Mouse (Mus musculus) heart, adult 2 months (tissue): Measurements from ENCODE around the gene Eprs. TPM values are rescaled to one million over a fixed set of nuclear protein-coding genes. Genes with fewer than 3 reads are reported as not detected.

ENCODE experiments used
- DNase-seq, 2 experiments: peaks; one replicate each; pipeline ENCODE4 v3.0.0; 2021
- H3K27ac ChIP-seq: fragments of 200-600 bp; 2 replicates; pipeline ENCODE4 v1.8.1; 2022
- H3K27me3 ChIP-seq: fragments of 200-500 bp; 2 replicates; pipeline ENCODE4 v1.6.1; 2012; ENCODE audit warnings: mild to moderate bottlenecking, low read length, inconsistent platforms, mixed read lengths; ENCODE audit not compliant: control insufficient read depth, insufficient read depth
- H3K36me3 ChIP-seq: fragments of 200-500 bp; 2 replicates; pipeline ENCODE4 v1.6.1; 2012; ENCODE audit warnings: low read length, inconsistent platforms; ENCODE audit not compliant: control insufficient read depth, insufficient read depth
- H3K4me1 ChIP-seq: fragments of 200-500 bp; 2 replicates; pipeline ENCODE4 v1.6.1; 2011; ENCODE audit warnings: low read length; ENCODE audit not compliant: control insufficient read depth, insufficient read depth
- H3K4me3 ChIP-seq: fragments of 200-600 bp; 2 replicates; pipeline ENCODE4 v1.8.1; 2022
- H3K79me2 ChIP-seq: fragments of 200-500 bp; replicated peaks from 2 replicates; pipeline ENCODE4 v1.6.1; 2012; ENCODE audit warnings: mild to moderate bottlenecking, inconsistent platforms, low read length, moderate library complexity, mixed read lengths; ENCODE audit not compliant: control insufficient read depth, insufficient read depth
- H3K9ac ChIP-seq: fragments of 200-500 bp; 2 replicates; pipeline ENCODE4 v1.6.1; 2012; ENCODE audit warnings: low read depth, mild to moderate bottlenecking, control low read depth, inconsistent platforms, low read length, mixed read lengths
- CTCF ChIP-seq: fragments of 200-600 bp; IDR thresholded peaks from 2 replicates; pipeline ENCODE4 v1.8.1; 2022; ENCODE audit warnings: antibody characterized with exemption, mild to moderate bottlenecking, moderate library complexity
- EP300 ChIP-seq: fragments of 200-500 bp; IDR thresholded peaks from 2 replicates; pipeline ENCODE4 v1.6.1; 2011; ENCODE audit warnings: low read depth, low read length, control low read depth; ENCODE audit not compliant: insufficient read depth
- POLR2A ChIP-seq: fragments of 200-500 bp; IDR thresholded peaks from 2 replicates; pipeline ENCODE4 v1.6.1; 2011; ENCODE audit warnings: mild to moderate bottlenecking, low read depth, low read length, control low read depth; ENCODE audit not compliant: insufficient read depth
- WGBS: fragments of 180-500 bp; shearing (Covaris S2); methylation state at CpG from one replicate; pipeline ENCODE4 v1.1.7; 2018; 5-methylcytosine and 5-hydroxymethylcytosine counted together
- intact Hi-C: fragments of 180-260 bp; cut with DNase I; formaldehyde crosslinking; loops from one replicate; pipeline ENCODE4 v1.15.1; 2025
- polyA plus RNA-seq: library from polyadenylated mRNA; depleted of rRNA; stranded (reverse); fragments of >200 nt; gene quantifications from 2 replicates; pipeline ENCODE4 v1.2.3, GENCODE M21; 2012
- total RNA-seq, 2 experiments: library from RNA; stranded (reverse); gene quantifications; 2 replicates each; pipeline ENCODE4 v1.2.3; 2021

The Eprs gene
- total and polyA plus RNA-seq, 3 experiments = 11.0 to 85.2 (median 63.9) TPM

- DNase-seq = no peak
- no peaks in the 10 kb centered on the region for H3K79me2 ChIP-seq
- 77% methylated on average over 6 of the region's 6 CpGs for WGBS
- TF ChIP-seq EP300 (no peak), POLR2A (no peak), CTCF (no peak)
- no peak overlapping the region for H3K4me3 ChIP-seq
- peaks cover 5% of the 10 kb centered on the region; the same call in 1 of the 2 replicates for H3K4me1 ChIP-seq
- intact Hi-C loops = no loop called here
- no peak overlapping the region for H3K27ac ChIP-seq
- peaks cover 10% of the 10 kb centered on the region for H3K36me3 ChIP-seq
- H3K27me3 ChIP-seq = no peaks in the 10 kb centered on the region
- H3K9ac ChIP-seq = no peak overlapping the region
Measured at GRCm38 (mm10) chr1:185367383-185367782, 4.5 kb downstream of the Eprs start.

DNA sequence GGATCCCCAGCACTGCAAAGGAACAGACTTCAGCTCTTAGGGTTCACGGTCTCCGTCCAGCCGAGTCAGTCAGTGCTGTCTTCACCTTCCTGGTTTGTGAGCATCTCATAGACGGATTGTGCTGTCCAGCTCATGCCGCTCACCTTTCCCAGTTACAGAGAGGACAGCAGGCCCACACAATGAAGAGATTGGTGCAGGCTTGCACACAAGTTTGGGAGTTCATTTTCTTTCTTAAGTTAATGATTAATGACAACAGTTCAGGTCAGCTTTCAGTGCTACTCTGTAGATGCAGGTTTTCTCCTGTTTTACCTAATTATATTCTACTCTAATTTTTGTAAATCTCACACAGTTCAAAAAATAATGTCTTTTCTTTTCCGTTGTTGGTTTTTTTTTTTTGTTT, 7.1 kb downstream of the Eprs start:
- Histone ChIP-seq H3K79me2 (no peaks in the 10 kb centered on the region), H3K9ac (no peak overlapping the region)
- 90% methylated on average over 6 of the region's 6 CpGs for WGBS

GRCm38 (mm10) chr1:185376390-185376789, 13.5 kb downstream of the Eprs start:
- H3K36me3 ChIP-seq = no peaks in the 10 kb centered on the region; the same call in none of the 2 replicates
- DNase-seq = no peak
- no peaks in the 10 kb centered on the region for H3K79me2 ChIP-seq
- no peak overlapping the region for H3K9ac ChIP-seq
- no peaks in the 10 kb centered on the region for H3K27me3 ChIP-seq
- no peaks in the 10 kb centered on the region for H3K4me1 ChIP-seq
- TF ChIP-seq CTCF (no peak), EP300 (no peak), POLR2A (no peak)
- intact Hi-C loops = no loop called here
- no peak overlapping the region for H3K27ac ChIP-seq
- H3K4me3 ChIP-seq = no peak overlapping the region

More for the DNA sequence above, 7.1 kb downstream of the Eprs start:
- Histone ChIP-seq H3K27ac (no peak overlapping the region), H3K27me3 (no peaks in the 10 kb centered on the region), H3K4me3 (no peak overlapping the region), H3K36me3 (peaks cover 2% of the 10 kb centered on the region), H3K4me1 (peaks cover 1% of the 10 kb centered on the region; the same call in 1 of the 2 replicates)
- no peak for DNase-seq
- TF ChIP-seq EP300 (no peak), POLR2A (no peak), CTCF (no peak)
- intact Hi-C loops = no loop called here

DNA sequence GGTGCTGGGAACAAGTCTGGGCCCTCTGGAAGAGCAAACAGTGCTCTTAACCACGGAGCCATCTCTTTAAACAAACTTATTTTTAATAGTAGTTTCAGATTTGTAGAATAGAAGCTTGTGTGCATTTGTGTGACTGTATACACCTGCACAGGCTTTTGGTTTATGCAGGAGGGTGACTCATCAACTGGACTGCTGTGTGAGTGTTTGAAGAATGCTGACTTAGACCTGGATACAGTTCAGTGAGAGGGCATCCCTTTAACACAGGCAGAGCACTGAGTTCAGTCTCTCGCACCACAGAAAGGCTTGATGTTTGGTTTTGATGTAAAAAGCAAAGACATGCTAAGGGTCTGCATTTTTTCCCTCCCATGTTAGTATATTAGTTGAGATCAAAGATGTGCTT, 14.6 kb downstream of the Eprs start:
- Histone ChIP-seq H3K4me1 (no peaks in the 10 kb centered on the region), H3K4me3 (no peak overlapping the region), H3K36me3 (no peaks in the 10 kb centered on the region; the same call in 1 of the 2 replicates), H3K9ac (no peak overlapping the region), H3K27ac (no peak overlapping the region), H3K79me2 (no peaks in the 10 kb centered on the region), H3K27me3 (no peaks in the 10 kb centered on the region)
- DNase-seq = no peak
- no peak for TF ChIP-seq CTCF
- TF ChIP-seq EP300 = no peak
- no peak for TF ChIP-seq POLR2A
- WGBS = 92% methylated on average over 2 of the region's 2 CpGs
- intact Hi-C loops = no loop called here

GRCm38 (mm10) chr1:185401615-185402014, 38.8 kb downstream of the Eprs start:
- Histone ChIP-seq H3K9ac (no peak overlapping the region), H3K36me3 (no peaks in the 10 kb centered on the region; the same call in 1 of the 2 replicates), H3K4me3 (no peak overlapping the region), H3K79me2 (no peaks in the 10 kb centered on the region), H3K27ac (no peak overlapping the region), H3K4me1 (no peaks in the 10 kb centered on the region), H3K27me3 (no peaks in the 10 kb centered on the region)
- DNase-seq = no peak
- 86% methylated on average over 5 of the region's 5 CpGs for WGBS
- intact Hi-C loops = no loop called here
- no peak for TF ChIP-seq EP300
- no peak for TF ChIP-seq POLR2A
- no peak for TF ChIP-seq CTCF

- Histone ChIP-seq H3K4me3 (no peak overlapping the region), H3K4me1 (no peaks in the 10 kb centered on the region), H3K36me3 (no peaks in the 10 kb centered on the region; the same call in 1 of the 2 replicates), H3K9ac (no peak overlapping the region), H3K27ac (no peak overlapping the region), H3K27me3 (no peaks in the 10 kb centered on the region), H3K79me2 (no peaks in the 10 kb centered on the region)
- DNase-seq = no peak
- WGBS = 20% methylated on average over 2 of the region's 2 CpGs
- intact Hi-C loops = no loop called here
- TF ChIP-seq EP300 (no peak), CTCF (peak; percentile 84)
Measured at GRCm38 (mm10) chr1:185404021-185404420, 41.2 kb downstream of the Eprs start.
